Mouse (Mus musculus) ES-E14 (cell line): ENCODE results near the gene Crebrf.

Source experiments
- HCFC1 ChIP-seq: IDR thresholded peaks from 2 replicates; pipeline ENCODE4 v1.6.1; 2012; ENCODE audit warnings: low read length, inconsistent platforms, borderline replicate concordance; ENCODE audit not compliant: insufficient read depth
- ZNF384 ChIP-seq: IDR thresholded peaks from 2 replicates; pipeline ENCODE4 v1.6.1; 2012; ENCODE audit warnings: low read depth, low read length, inconsistent platforms

DNA sequence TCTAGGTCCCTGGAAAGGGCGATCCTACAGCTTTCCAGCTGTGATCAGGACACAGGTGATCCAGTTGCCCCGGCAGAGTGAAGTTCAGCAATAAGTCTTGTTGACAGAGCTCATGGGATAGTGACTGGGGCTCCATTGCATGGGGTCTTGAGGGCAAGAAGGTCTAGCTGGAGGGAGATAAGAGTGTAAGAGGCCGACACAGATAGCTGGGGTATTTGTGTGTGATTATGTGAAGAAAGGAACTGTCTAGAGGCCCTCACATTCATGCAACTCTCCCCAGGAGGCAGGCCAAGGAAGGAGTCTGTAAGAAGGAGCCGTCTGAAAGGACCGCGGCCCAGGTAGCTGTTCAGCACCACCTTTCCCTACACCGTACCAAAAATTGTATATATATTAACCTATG, 8.4 kb upstream of the Crebrf start:
- TF ChIP-seq HCFC1 (no peak), ZNF384 (no peak)
